Mouse (Mus musculus) erythroblast, embryonic 14.5 days (primary cell): ENCODE data around the gene Gm10570. TPM values are rescaled to one million over a fixed set of nuclear protein-coding genes. Genes with fewer than 3 reads are reported as not detected.

ENCODE experiments used
- H3K27me3 ChIP-seq: 2 replicates; pipeline ENCODE4 v1.6.1; 2012; ENCODE audit warnings: inconsistent platforms; ENCODE audit not compliant: control insufficient read depth
- H3K36me3 ChIP-seq: 2 replicates; pipeline ENCODE4 v1.6.1; 2012; ENCODE audit warnings: mild to moderate bottlenecking, inconsistent platforms; ENCODE audit not compliant: control insufficient read depth
- H3K4me1 ChIP-seq: 2 replicates; pipeline ENCODE4 v1.6.1; 2012; ENCODE audit warnings: inconsistent platforms; ENCODE audit not compliant: control insufficient read depth
- H3K4me3 ChIP-seq: replicated peaks from 2 replicates; pipeline ENCODE3; 2012; ENCODE audit warnings: moderate library complexity, mild to moderate bottlenecking, inconsistent platforms
- H3K9me3 ChIP-seq: 2 replicates; pipeline ENCODE4 v1.6.1; 2012; ENCODE audit warnings: low read length, inconsistent platforms, mixed read lengths; ENCODE audit not compliant: control insufficient read depth
- GATA1 ChIP-seq: IDR thresholded peaks from 2 replicates; pipeline ENCODE4 v1.6.1; 2012; ENCODE audit warnings: low read length, inconsistent platforms, mixed read lengths
- TAL1 ChIP-seq: IDR thresholded peaks from 3 replicates; pipeline ENCODE4 v1.6.1; 2012; ENCODE audit warnings: low read length, inconsistent platforms, mixed read lengths
- polyA plus RNA-seq: library from polyadenylated mRNA; stranded (reverse); fragments of >175 nt; gene quantifications from 2 replicates; pipeline ENCODE4 v1.2.3, GENCODE M21; 2012

Gm10570 gene
- not detected in 2 replicates for polyA plus RNA-seq

DNA sequence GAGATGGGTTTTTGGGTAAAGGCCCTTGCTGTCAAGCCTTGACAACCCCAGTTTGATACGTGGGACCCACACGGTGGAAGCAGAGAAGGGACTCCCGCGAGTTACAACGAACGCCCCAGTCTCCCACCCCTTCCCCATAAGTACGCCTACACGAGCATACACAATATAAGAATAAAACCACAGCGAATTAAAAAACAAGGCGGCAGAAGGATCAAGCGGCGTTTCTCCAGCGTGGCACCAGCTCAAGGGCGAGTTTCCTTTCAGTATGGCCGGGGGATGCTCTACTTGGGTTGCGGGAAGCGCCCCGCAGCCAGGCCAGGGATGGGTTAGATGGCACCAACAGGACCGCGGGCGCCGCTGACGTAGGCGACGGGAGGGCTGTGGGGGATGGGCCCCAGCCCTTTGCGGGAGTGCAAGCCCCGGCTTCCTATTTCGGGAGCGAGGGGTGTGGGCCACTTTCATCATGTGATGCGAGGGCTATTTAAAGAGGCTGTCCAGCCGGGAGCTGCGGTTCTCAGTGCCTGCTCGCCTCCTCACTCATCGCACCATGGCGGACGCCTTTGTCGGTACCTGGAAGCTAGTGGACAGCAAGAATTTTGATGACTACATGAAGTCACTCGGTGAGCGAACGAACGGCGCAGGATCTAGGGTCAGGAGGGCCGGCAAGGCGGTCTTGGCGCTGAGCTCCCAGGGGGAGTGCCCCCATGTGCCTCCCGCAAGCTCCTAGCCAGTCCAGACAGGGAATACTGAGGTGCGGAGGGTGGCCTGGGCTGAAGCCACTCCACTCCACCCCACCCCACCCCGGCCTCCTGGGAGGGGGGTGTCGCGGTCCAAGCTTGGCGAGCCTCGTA is at the start of gene Gm10570, which contains the start of gene Fabp3:
Gene Gm10570, minus strand, starts transcription at position 444 of the 851 bp plus-strand sequence.
Gene Fabp3, plus strand, starts transcription at position 365 of the 851 bp plus-strand sequence.
- TF ChIP-seq TAL1, result no peak
- no peak for TF ChIP-seq GATA1
- Histone ChIP-seq H3K9me3 (peaks cover 11% of the 10 kb centered on the region), H3K36me3 (no peaks in the 10 kb centered on the region), H3K27me3 (peaks cover 81% of the 10 kb centered on the region), H3K4me1 (peaks cover 14% of the 10 kb centered on the region), H3K4me3 (peak within 1 kb of the TSS; percentile 38)

DNA sequence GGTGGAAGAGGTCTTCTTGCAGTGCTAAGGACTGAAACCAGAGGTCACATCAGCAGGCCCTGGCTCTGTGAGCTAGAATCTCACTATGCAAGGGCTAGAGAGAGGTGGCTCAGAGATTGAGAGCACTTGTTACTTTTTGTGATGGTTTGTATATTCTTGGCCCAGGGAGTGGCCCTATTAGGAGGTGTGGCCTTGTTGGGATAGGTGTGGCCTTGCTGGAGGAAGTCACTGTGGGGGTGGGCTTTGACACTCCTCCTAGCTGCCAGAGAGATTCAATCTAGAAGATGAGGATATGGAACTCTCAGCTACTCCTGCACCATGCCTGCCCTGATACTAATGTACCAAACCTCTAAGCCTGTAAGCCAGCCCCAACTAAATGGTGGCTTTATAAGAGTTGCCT is 49.5 kb upstream of the Gm10570 start:
- TF ChIP-seq GATA1 (no peak), TAL1 (no peak)
- peaks cover 49% of the 10 kb centered on the region for H3K4me1 ChIP-seq
- H3K27me3 ChIP-seq, result no peaks in the 10 kb centered on the region
- H3K9me3 ChIP-seq, result no peaks in the 10 kb centered on the region
- H3K4me3 ChIP-seq, result peak overlapping the region; percentile 70
- peaks cover 61% of the 10 kb centered on the region for H3K36me3 ChIP-seq

DNA sequence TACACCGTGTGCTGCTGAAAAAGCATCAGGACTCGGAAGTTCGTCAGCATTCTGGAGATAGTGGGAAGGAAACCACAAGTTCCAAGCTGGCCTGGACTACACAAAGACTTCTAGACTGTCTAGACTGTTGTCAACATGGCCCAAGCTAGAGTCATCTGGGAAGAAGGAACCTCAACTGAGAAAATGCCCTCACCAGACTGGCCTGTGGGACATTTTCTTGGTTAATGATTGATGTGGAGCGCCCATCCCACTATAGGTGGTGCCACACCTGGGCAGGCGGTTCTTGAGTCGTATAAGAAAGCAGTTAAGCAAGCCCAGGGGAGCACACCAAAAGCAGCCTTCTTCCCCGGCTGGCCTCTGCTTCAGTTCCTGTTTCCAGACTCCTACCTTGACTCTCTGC is 44.1 kb upstream of the Gm10570 start:
- TF ChIP-seq GATA1, result no peak
- no peak for TF ChIP-seq TAL1
- peaks cover 4% of the 10 kb centered on the region for H3K9me3 ChIP-seq
- peaks cover 29% of the 10 kb centered on the region for H3K4me1 ChIP-seq
- H3K4me3 ChIP-seq, result no peak overlapping the region
- H3K27me3 ChIP-seq, result no peaks in the 10 kb centered on the region
- peaks cover 93% of the 10 kb centered on the region for H3K36me3 ChIP-seq

DNA sequence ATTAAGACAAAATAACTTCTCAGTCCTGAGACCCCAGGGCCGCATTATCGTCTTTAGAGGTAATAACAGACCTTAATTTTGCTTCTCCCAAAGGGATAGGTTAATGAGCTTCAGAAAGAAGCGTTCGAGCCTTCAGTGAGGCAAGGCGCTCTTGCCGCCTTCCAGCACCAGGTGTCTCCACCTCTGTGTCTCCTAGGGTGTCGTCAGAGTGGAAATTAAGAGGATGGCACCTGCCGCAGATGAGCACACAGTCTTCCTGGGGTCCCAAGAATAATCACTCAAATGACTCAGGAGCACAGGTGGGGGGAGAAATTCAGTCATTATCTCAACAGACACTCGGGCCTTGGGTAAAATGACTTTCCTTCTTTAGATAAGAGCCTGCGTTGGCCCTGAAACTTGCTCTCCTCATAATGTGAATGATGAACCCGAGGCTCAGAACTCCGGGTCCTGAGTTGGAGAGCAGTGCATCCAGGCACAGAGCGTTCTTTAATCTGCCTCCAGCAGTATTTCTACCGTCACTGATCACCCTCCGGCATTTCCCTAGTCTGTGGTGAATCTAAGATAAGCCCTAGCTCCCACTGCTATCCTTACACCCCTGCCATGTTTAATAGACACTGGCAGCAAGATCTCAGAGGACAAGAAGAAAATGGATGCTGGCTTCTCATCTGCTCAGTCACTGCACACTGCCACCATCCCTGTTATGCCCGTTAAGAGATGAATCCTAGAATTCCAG is 42.4 kb upstream of the Gm10570 start:
- Histone ChIP-seq H3K36me3 (peaks cover 98% of the 10 kb centered on the region), H3K9me3 (peaks cover 4% of the 10 kb centered on the region), H3K4me3 (no peak overlapping the region), H3K27me3 (no peaks in the 10 kb centered on the region), H3K4me1 (peaks cover 24% of the 10 kb centered on the region)
- TF ChIP-seq GATA1 (no peak), TAL1 (no peak)

DNA sequence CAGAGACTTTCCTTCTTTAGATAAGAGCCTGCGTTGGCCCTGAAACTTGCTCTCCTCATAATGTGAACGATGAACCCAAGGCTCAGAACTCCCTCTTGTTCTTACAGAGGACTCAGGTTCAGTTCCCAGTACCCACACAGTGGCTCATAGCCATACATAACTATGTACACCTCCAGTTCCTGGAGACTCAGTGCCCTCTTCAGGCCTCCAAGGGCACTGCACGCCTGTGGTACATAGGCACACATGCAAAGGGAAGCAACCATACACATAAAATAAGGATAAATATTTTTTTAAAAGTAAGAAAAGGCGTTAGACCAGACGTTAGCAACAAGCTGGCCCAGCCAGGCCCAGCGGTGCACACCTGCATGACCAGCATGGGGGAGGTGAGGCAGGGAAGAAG is 41.2 kb upstream of the Gm10570 start:
- peaks cover 24% of the 10 kb centered on the region for H3K4me1 ChIP-seq
- H3K27me3 ChIP-seq, result no peaks in the 10 kb centered on the region
- TF ChIP-seq GATA1 (no peak), TAL1 (no peak)
- peaks cover 4% of the 10 kb centered on the region for H3K9me3 ChIP-seq
- H3K36me3 ChIP-seq, result peaks cover 100% of the 10 kb centered on the region
- H3K4me3 ChIP-seq, result no peak overlapping the region

DNA sequence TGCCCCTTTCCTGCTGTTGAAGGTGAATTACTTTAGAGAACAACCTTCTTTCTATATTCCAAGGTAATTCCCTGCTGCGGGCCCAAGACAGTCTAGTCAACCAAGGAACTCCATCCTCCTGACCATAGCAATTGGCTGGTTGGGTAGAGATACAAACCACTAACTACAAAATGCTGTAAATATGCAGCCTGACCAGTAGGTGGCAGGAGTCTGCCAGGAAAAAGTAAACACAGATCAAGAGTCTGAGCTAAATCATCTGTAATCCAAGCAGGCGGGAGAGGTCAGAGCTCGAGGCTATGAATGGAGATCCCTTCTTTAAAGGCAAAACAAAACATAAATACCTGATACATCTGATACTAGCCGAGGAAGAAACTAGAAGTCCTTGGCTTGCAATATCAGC is 33.2 kb upstream of the Gm10570 start:
- H3K36me3 ChIP-seq, result peaks cover 69% of the 10 kb centered on the region
- no peak for TF ChIP-seq GATA1
- no peak for TF ChIP-seq TAL1
- H3K4me1 ChIP-seq, result peaks cover 4% of the 10 kb centered on the region
- no peaks in the 10 kb centered on the region for H3K27me3 ChIP-seq
- no peak overlapping the region for H3K4me3 ChIP-seq
- H3K9me3 ChIP-seq, result no peaks in the 10 kb centered on the region

DNA sequence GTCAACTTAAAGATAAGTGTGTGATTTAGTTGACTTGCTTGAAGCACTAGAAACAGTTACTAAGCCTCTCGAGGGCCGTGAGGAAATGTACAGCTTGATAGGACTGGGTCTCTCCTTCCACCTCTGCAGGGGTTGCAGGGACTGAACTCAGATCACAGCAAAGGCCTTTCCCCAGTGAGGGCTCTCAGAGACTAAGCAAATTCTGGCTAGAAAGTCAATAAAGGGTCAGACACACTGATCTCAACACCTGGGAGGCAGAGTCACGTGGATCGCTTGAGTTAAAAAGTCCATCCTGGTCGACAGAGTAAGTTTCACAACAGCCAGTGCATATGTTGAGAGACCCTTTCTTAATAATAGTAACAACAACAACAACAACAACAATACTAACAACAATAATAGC is 27.4 kb upstream of the Gm10570 start:
- Histone ChIP-seq H3K27me3 (no peaks in the 10 kb centered on the region), H3K9me3 (no peaks in the 10 kb centered on the region), H3K4me3 (no peak overlapping the region), H3K4me1 (no peaks in the 10 kb centered on the region), H3K36me3 (peaks cover 65% of the 10 kb centered on the region)
- TF ChIP-seq GATA1 (no peak), TAL1 (no peak)

DNA sequence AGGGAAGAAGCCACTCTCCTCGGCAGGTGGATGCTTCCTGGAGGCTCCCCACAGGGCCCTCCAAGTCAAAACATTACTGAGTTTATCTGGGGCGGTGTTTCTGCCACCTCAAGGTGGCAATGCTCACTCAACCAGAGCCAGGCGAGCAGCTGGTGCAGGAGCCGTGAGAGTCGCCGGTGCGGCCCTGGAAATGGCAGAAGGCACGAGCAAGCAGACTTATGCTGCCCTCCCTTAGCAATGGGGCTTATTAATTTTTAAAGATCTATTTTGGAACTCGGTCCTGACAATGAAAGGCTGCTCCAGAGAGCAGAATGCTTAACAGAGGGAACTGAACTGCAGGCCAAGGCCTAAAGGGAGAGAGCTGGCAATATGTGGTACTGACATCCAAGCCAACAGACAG is 18.9 kb upstream of the Gm10570 start:
- peaks cover 78% of the 10 kb centered on the region for H3K36me3 ChIP-seq
- H3K9me3 ChIP-seq, result no peaks in the 10 kb centered on the region
- H3K4me1 ChIP-seq, result peaks cover 3% of the 10 kb centered on the region
- H3K27me3 ChIP-seq, result no peaks in the 10 kb centered on the region
- no peak overlapping the region for H3K4me3 ChIP-seq
- no peak for TF ChIP-seq TAL1
- no peak for TF ChIP-seq GATA1

DNA sequence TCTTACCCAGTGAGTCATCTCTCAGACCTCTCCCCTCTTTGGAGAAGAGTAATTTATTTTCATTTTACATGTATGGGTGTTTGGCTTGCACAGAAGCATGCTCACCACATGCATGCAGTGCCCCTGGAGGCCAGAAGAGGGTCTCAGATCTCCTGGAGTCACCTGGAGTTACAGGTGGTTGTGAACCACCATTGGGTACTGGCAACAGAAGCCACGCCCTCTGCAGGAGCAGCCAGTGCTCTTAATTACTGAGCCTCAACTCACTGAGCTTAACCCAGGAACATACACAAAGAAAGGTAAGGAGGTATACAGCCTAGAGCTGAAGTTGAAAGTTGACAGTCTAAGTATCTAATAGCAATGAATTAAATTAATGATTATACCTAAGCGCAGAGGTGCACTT is 17.0 kb upstream of the Gm10570 start:
- H3K36me3 ChIP-seq, result peaks cover 86% of the 10 kb centered on the region

More for the DNA sequence above, 17.0 kb upstream of the Gm10570 start:
- no peaks in the 10 kb centered on the region for H3K9me3 ChIP-seq
- H3K4me3 ChIP-seq, result no peak overlapping the region
- peaks cover 12% of the 10 kb centered on the region for H3K4me1 ChIP-seq
- no peak for TF ChIP-seq TAL1
- TF ChIP-seq GATA1, result no peak
- no peaks in the 10 kb centered on the region for H3K27me3 ChIP-seq
